Mouse (Mus musculus): ENCODE data around the gene Snrpg. TPM values are rescaled to one million over a fixed set of nuclear protein-coding genes. Genes with fewer than 3 reads are reported as not detected.

Gene Snrpg
- 14.8 and 19.4 TPM in 2 replicates for polyA plus RNA-seq (2012; rRNA removed; ENCODE audit: low replicate concordance)

GRCm38 (mm10) chr6:86370764-86371339 lies at the start of gene Snrpg:
Gene Snrpg, plus strand, starts transcription at chr6:86371304.

DNA sequence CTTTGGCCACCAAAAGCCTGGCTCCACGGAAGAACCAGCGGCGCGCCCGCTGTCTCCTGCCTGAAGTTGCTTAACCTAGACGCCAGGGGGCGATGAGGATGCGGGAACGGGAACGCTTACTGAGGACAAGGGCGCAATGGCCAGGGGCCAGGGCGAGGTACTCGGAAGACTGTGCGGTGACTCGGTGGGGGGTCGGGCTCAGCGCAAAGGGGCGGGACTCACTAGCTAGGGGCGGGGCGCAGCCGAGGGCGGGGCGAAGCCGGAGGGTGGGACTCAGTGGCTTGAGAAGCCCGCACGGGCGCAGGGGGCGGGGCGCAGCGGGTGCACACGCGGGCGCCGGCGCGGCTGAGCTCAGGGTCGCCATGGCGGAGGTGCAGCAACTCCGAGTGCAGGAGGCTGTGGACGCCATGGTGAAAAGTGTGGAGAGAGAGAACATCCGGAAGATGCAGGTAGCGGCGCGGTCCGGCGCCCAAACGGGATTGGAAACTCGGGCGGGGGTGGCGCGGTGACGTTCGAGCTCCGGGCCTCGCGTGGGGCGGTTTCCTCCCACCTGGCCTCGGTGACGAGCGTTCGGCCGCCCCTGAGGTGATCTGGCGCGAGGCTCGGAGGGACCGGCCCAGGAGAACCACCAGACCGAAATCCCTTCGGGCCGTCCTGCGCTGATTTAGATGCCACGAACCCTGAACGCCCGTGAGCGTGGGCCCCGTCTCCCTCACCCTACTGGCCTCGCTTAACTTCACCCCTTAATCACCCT lies 5.6 kb upstream of the Snrpg start, which contains the start of gene Fam136a:
TSS of gene Fam136a (plus strand) at position 276 of the 754 bp plus-strand sequence.

GRCm38 (mm10) chr6:86396581-86397256 lies 25.6 kb downstream of the Snrpg start, which contains the start of gene Pcyox1:
Gene Pcyox1, minus strand, starts transcription at chr6:86397154.

DNA sequence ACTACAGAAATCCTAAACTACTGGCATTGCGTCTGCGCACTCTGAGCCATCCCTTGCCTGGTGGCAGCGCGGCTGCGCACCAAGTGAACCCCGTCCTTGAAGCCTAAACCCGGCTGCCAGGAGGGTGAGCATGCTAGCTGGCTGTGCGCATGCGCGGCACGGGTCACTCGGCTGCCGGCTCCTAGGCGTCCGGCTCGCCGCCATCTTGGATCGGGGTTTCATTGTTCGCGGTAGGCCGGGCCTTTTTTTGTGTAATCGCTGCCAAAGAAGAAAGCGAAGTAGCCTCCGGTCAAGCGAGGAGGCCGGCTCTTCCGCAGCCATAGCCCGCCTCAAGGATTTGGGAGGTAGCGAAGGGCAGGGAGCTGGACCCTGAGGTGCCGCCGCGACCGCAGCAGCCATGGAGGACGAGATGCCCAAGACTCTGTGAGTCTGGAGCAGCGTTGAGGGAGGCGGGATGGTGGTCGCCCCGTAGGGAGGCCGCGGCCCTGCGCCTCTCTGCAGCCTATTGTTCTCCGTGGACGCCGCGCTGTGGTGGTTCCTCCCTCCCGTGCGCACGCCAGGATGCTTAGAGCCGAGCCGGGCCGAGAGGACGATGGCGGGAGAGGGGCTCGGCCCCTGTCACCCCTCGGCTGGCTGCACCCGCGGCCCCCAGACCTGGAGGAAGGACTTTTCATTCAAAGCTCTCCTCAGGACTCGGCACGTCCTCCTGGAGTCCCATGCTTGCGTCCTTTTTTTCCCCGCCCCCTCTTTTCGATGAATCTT lies 33.2 kb downstream of the Snrpg start, which contains the start of gene Tia1:
TSS of gene Tia1 (plus strand) at position 120 of the 762 bp plus-strand sequence.

GRCm38 (mm10) chr6:86426358-86426757 lies 55.3 kb downstream of the Snrpg start, which contains the start of gene Gm44790:
Gene Gm44790, plus strand, starts transcription at chr6:86426658.

Other genes starting within 250 kb of the Snrpg start
- gene Tgfa, start 176.1 kb upstream of the Snrpg start, polyA plus RNA-seq (2012; rRNA removed; ENCODE audit: low replicate concordance) = 8.8 and 9.8 TPM in 2 replicates
- 11.2 and 22.5 TPM in 2 replicates for gene Fam136a, start 5.7 kb upstream of the Snrpg start, polyA plus RNA-seq (2012; rRNA removed; ENCODE audit: low replicate concordance)
- gene Pcyox1, start 25.9 kb downstream of the Snrpg start, polyA plus RNA-seq (2012; rRNA removed; ENCODE audit: low replicate concordance) = 9.1 and 18.0 TPM in 2 replicates
- 4.5 and 6.7 TPM in 2 replicates for gene Tia1, start 32.9 kb downstream of the Snrpg start, polyA plus RNA-seq (2012; rRNA removed; ENCODE audit: low replicate concordance)
- 2.9 and 3.0 TPM in 2 replicates for gene Gm44790, start 55.4 kb downstream of the Snrpg start, polyA plus RNA-seq (2012; rRNA removed; ENCODE audit: low replicate concordance)
- gene C87436, start 67.1 kb downstream of the Snrpg start, polyA plus RNA-seq (2012; rRNA removed; ENCODE audit: low replicate concordance) = 2.6 and 4.9 TPM in 2 replicates
- gene Pcbp1, start 155.0 kb downstream of the Snrpg start, polyA plus RNA-seq (2012; rRNA removed; ENCODE audit: low replicate concordance) = 283 and 294 TPM in 2 replicates